Mouse (Mus musculus): ENCODE data around the gene Cfd.

The Cfd gene

DNA sequence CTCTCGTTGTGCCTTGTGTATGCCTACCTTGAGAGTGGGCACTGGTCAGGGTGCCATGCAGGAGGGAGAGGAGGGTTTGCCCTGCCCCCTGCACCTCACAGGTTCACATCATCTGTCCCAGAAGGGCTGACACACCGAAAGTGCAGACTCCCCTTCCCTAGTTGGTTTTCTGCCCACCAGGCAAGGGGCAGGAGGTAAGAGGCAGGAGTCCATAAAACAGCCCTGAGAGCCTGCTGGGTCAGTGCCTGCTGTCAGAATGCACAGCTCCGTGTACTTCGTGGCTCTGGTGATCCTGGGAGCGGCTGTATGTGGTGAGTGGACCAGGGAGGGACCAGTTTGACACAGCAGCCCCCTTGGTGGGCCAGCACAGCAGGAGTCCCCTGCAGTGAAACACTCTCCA lies at the start of gene Cfd:
Gene Cfd (plus strand): TSS at position 184 of the 400 bp plus-strand sequence.
- no peak for DNase-seq

DNA sequence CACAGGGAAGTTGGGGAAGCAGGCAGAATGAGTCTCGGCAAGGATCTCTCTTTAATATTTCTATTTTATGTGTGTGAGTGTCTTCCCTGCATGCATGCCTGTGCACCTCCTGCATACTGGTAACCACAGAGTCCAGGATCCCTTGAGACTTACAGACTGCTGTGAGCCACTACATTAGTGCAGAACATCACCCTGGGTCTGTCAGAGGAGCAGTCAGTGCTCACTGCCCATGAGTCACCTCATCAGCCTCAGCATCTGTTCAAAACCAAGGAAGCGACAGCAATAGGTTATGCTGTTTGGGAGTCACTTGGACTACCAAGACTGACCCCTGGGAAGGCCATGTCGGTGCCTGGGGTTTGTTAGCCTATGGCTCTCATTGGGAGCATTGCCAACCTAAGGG lies 48.3 kb upstream of the Cfd start:
- peak; percentile 91 for DNase-seq

DNA sequence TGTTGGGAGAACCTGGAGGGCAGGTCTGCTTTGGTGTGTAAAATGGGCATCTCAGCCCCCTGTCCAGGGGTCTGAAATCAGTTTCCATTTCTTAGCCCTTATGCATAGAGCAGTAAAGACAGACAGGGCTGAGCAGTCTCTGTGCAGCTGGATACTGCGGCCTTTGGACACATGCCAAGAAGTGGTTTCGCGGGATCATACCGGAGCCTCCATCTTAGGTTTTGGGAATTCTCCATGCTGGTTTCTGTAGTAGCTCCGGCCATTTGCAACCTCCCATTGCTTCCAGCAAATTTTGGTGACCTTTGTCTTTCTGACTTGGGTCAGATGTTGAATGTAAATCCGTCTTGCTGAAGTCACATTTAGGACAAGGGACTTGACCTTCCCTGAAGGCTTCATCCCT lies 47.2 kb upstream of the Cfd start:
- DNase-seq = peak; percentile 84

- no peak for DNase-seq
These were observed 44.1 kb upstream of the Cfd start for GRCm38 (mm10) chr10:79846553-79846952.

GRCm38 (mm10) chr10:79849941-79850628 lies 40.6 kb upstream of the Cfd start:
- no peak for DNase-seq

DNA sequence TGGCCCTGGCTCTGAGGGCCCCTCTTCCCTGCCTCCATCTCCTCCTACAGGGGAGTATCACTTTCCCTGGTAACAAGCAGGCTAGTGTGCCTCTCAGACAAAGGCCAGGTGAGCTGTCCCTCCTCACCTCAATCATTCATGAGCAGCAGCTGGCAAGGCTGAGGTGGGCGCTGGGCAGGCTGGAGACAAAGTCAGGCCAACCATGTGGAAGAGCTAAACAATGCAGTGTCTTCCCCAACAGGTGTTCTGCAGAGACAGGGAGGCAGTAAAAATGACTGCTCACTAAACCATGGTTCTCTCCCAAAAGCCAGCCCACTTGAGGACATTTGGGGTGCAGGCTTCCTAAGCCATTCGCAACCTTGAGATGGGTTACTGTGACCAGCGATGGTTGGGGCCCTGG lies 39.0 kb upstream of the Cfd start:
- DNase-seq = no peak

GRCm38 (mm10) chr10:79852107-79852789 lies 38.4 kb upstream of the Cfd start:
- peak; percentile 98 for DNase-seq

DNA sequence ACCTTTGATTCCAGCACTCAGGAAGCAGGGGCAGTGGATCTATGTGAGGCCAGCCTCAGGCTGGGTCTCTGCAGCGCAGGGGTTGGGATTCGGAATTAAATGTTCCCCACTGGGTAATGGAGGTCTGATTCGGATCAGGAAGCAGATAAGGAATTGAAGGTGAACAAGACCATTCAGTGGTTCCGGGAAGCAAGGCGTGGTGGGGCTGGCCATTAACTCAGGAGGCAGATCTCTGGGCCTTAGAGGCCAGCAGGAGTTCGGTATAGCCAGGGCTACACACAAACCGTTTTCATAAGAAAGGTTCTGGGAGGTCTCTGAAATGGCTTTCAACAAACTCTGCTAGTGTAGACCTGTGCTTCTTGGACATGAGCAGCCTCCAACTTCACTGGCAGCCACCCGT lies 37.8 kb upstream of the Cfd start:
- peak; percentile 95 for DNase-seq

DNA sequence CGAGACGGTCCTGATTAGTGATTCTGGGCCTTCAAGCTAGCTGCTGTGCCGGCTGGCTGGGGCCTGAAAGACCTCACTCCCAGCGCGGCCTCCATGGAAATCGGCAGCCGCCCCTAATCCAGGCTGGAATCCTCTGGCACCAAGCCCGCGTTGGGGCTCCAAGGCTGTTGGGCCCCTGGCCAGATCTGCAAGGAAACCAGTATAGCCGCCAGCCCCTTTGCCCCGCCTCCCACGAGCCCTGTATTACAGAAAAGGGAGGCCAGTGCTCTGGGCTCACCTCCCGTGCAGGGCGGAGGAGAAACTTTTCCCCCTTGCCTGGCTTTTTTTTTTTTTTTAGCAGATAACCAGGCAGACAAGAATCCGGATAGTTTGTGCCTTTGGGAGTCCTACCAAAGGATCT lies 37.3 kb upstream of the Cfd start:
- DNase-seq = peak; percentile 99

GRCm38 (mm10) chr10:79853860-79854795 lies 36.5 kb upstream of the Cfd start, which contains the start of gene Ptbp1:
Gene Ptbp1 (plus strand): TSS chr10:79854427.
- DNase-seq = peak; percentile 100

DNA sequence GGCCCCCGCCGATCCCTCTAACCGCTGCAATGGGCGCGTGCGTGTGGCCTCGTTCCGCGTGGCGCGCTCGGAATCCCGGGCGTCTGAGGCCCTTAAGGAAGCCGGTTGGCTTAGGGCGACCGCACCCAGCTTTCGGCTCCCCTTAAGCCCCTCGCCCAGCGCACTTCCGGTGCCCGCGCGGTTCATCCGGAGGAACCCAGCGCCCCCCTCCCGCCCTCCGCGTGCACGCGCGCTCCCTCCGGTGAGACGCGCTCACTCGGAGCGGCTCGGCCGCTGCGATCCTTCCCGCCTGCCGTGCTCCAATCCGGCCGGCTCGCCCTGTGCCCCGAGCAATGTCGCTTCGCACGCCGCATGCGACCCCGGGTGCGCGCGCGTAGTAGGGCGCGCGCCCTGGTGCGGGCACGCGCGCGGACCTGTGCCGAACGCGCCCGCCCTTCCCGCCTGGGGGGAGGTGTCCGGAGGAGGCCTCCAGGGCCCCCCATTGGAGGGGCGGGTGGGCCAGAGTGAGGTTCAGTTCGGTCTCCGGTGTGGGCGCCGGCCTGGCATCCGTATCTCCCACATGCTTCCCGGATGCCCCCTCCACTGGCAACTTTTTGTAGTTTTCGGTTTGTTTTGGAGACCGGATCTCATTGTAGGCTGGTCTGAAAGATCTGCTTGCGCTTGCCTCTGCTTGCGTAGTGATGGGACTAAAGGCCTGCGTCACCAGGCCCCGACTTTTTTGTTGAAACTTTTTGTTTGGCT lies 35.7 kb upstream of the Cfd start:
- DNase-seq = peak; percentile 99

DNA sequence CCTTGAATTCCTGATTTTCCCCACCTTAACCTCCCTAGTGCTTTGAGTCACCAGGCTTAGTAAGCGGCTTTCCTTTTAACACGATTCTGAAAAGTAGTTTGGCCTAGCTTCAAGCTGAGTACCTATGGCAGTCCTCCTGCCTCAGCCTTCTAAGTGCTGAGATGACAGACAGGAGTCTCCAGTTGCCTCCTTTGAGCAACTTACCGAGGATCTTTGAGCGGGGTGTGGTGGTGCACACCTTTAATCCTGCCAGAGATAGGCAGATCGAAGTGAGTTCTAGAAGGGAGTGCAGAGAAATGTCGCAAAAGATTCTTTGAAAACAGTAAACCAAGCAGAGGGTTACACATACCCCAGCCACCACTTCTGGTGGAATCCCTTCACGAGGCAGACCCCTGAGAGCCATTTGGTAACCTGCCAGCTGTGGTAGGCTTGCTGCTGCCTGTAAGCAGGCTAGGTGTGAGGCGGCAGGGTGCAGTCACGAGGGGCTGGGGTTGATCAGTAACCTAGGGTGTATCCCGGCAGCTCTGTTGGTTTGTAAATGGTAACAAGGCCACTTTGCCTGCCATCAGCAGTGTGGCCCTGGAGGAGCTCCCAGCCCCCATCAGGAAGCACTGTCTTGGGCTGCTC lies 35.0 kb upstream of the Cfd start:
- DNase-seq = peak; percentile 97

DNA sequence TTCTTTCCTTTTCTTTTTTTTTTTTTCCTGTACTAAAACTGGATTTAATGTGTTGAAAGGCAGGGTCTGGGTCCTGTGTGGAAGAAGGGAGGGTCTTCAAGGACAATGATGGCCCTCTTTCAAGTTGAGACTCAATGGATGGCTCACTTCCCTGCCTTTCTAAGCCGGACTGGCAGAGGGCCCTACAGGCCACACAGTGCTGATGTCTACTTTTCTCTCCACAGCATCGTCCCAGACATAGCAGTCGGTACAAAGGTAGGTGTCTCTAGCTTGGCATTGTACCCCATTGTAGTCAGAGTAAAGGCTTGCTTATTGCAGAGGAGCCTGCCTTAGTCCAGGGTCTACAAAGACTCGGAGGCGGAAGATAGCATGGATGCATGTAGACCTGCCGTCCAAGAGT lies 34.4 kb upstream of the Cfd start:
- DNase-seq = no peak

DNA sequence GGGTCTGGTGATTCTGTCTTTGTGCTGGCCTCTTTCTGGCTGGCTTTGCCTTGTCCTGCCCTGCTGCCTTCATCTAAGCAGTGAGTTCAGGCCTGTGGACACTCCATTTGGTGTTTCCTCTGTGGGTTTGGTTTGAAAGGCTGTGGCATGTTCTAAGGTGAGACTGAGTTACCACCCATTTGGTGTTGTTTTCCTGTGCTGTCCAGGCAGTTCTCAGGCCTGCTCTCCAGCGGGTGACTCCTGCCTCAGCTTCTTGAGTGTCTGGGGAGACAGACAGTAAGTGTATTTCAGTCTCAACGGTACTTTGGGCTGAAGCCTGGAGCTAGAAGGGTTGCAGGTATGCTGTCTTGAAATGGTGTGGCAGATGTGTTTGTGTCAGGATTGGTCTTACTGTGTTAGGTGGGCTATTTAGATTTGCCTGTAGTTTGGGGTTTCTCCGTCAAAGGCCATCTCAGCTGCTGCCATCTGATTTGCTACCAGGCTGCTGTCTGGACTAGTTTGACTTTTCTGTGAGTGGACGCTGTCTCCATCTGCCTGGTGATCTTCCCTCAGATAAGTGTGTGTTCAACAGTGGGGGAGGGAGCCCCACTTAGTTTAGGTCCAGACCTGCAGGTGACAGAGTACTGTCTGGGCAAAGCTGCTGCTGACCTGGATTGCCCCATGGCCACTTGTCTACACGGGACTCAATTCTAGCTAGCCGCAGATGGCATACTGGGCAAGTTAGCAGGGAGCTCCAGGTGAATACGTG lies 33.8 kb upstream of the Cfd start:
- no peak for DNase-seq

GRCm38 (mm10) chr10:79857452-79857811 lies 33.2 kb upstream of the Cfd start:
- peak; percentile 99 for DNase-seq

DNA sequence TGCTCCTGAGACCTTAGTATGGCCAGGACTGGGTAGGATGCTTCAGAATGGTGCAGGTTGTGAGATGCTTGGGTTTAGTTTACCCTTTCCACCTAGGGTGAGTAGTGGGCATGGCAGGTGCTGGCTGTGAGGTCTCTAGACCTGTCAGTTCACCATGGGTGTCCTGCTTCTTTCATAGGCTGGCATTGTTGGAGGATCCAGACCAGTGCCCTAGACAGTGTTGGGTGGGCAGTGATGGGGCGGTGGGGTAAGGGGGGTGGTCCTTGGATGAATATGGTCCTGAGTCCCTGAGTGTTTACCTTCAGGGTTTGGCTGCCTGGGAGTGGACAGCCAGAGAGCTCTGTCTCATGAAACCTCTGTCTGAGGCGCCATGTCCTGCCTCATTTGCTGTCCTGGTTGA lies 32.8 kb upstream of the Cfd start:
- DNase-seq = peak; percentile 94

GRCm38 (mm10) chr10:79858416-79859074 lies 32.1 kb upstream of the Cfd start:
- DNase-seq = peak; percentile 98

- peak; percentile 95 for DNase-seq
These were observed 31.5 kb upstream of the Cfd start for GRCm38 (mm10) chr10:79859116-79859515.

DNA sequence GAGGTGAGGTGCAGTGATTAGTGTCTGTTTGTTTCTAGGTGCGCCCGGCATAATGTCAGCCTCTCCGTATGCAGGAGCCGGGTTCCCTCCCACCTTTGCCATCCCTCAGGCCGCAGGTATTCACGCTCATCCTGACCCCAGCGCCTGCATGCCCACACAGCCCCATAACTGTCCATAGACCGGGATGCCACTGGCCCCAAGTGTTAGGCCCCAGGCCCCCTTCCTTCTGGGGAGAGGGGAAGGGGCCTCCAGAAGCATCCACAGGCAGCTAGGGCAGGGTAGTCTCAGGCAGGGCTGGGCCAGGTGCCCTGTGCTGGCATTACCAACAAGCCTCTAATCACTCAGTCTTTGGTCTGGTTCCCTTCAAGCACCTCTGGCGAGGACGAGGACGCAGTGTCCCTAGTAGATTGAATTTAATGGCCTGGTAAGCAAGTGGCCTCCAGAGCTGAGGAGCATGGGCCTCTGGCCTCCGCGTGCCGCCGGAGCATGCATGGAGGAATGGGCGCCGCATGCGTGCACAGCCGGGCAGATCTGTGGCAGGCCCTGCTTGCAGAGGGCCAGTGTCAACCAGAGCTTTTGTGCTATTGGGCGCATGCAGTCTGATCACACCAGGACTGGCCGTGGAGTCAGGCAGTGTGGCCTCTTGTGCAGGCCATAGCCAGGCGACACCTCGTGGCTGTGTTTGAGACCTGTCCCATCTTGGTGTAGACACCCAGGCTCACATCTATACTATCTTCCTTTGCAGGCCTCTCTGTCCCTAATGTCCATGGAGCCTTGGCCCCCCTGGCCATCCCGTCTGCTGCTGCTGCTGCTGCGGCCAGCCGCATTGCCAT lies 30.4 kb upstream of the Cfd start:
- peak; percentile 94 for DNase-seq

Data from heart, adult 11 months (tissue).